Mouse (Mus musculus): Measurements from ENCODE around the gene Hkdc1.

DNA sequence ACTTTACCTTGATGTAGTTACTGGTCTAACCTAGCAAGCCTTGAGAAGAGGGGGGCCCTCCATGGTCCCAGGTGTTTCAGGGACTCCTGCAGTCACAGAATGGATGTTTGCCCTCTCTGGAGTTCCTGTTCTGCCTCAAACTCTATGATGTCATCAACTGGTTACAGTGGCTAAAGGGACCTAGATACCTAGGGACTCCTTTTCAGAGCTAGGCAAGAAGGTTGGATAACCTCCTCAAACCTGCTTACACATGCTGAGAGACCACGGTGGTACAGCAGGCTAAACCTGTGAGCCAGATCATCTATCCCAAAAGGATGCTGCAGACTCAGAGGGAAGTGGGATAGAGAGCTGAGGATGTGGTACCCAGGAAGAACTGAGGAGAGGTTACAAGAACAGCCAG lies 42.5 kb downstream of the Hkdc1 start, which contains the start of gene Hk1:
- TF ChIP-seq CTCF (conservative IDR thresholded peaks at IDR 0.05; ENCODE audit: low read length), result no peak
- TF ChIP-seq NANOG (IDR thresholded peaks at IDR 0.05; ENCODE audit: borderline replicate concordance, low read length), result no peak

Data from E14TG2a.4 (cell line).